Mouse (Mus musculus) MEL (cell line): ENCODE data around the gene H2-Eb1.

Experiments
- CTCF ChIP-seq, 3 experiments: IDR thresholded peaks in 2 of 3; conservative IDR thresholded peaks in 1 of 3; 2 replicates each; pipeline ENCODE4 v1.5.1; 2011 to 2012; ENCODE audit warnings: low read length in 3 of 3, low read depth in 2 of 3, mild to moderate bottlenecking in 2 of 3, improper control_type of control experiment in 1 of 3, inconsistent platforms in 1 of 3, mixed read lengths in 1 of 3, moderate library complexity in 1 of 3; ENCODE audit not compliant: control insufficient read depth in 1 of 3, insufficient read depth in 1 of 3, poor library complexity in 1 of 3, severe bottlenecking in 1 of 3
- POLR2AphosphoS5 ChIP-seq: IDR thresholded peaks from 2 replicates; pipeline ENCODE4 v1.6.1; 2012; ENCODE audit warnings: low read depth, borderline replicate concordance, mild to moderate bottlenecking, inconsistent platforms, low read length, moderate library complexity, mixed read lengths
- TAL1 ChIP-seq: IDR thresholded peaks from 2 replicates; pipeline ENCODE4 v1.6.1; 2012; ENCODE audit warnings: mild to moderate bottlenecking, inconsistent platforms, low read length, moderate library complexity, mixed read lengths
- USF1 ChIP-seq: IDR thresholded peaks from 2 replicates; pipeline ENCODE4 v1.6.1; 2014; ENCODE audit warnings: low read depth, mild to moderate bottlenecking, inconsistent platforms, low read length, improper control_type of control experiment, moderate library complexity

- TF ChIP-seq USF1 = no peak
- no peak for TF ChIP-seq CTCF (IDR thresholded peaks at IDR 0.05 in 2 of 3, conservative IDR thresholded peaks at IDR 0.05 in 1 of 3; ENCODE audit: control insufficient read depth in 1 of 3, insufficient read depth in 1 of 3, low read depth in 2 of 3, low read length in 3 of 3, poor library complexity in 1 of 3, severe bottlenecking in 1 of 3)
- no peak for TF ChIP-seq POLR2AphosphoS5
- no peak for TF ChIP-seq TAL1
Observed at GRCm38 (mm10) chr17:34291609-34292008, 14.1 kb upstream of the H2-Eb1 start.
